Mouse (Mus musculus) liver, adult 2 months (tissue): Measurements from ENCODE around the gene Nek8.

Source experiments
- CTCF ChIP-seq: fragments of 200-500 bp; IDR thresholded peaks from 2 replicates; pipeline ENCODE4 v1.5.1; 2011; ENCODE audit warnings: low read depth, low read length, control low read depth
- POLR2A ChIP-seq: fragments of 200-500 bp; IDR thresholded peaks from 2 replicates; pipeline ENCODE4 v1.6.1; 2011; ENCODE audit warnings: low read length, control low read depth; ENCODE audit not compliant: insufficient read depth; ENCODE audit errors: extremely low read depth

- TF ChIP-seq CTCF (no peak), POLR2A (no peak)
These were observed 42.6 kb downstream of the Nek8 start for GRCm38 (mm10) chr11:78133915-78134314.
